ENCODE assay signal across 8 mouse cellular contexts in genomic region chr3:103169771-103170170, GRCm38 (mm10). TPM values are rescaled to one million over a fixed set of nuclear protein-coding genes. Genes with fewer than 3 reads are reported as not detected.
DNase-seq lines count a peak whose midpoint lies in the region; ATAC-seq lines count a peak whose summit lies in the region.

No protein-coding gene starts in this region.

- H3K4me2 ChIP-seq in kidney, embryonic 16.5 days (replicated peaks; ENCODE audit: low read depth, low read length) = no peak overlapping the region
- H3K4me2 ChIP-seq in neural tube, embryonic 15.5 days = no peak overlapping the region

- peaks cover 11% of the 10 kb centered on the region for H3K4me1 ChIP-seq in kidney, embryonic 16.5 days (ENCODE audit: insufficient read depth, low read length)
- peaks cover 25% of the 10 kb centered on the region for H3K4me1 ChIP-seq in neural tube, embryonic 15.5 days

- peak; percentile 42 for DNase-seq in kidney, adult 11 months
- peak; percentile 26 to 60 for DNase-seq in adrenal gland, postnatal 4 days (ENCODE audit: low spot score in 2 of 2)
- DNase-seq in left cerebral cortex, postnatal 14 days (ENCODE audit: low spot score in 2 of 2) = peak; percentile 77 to 88
- peak; percentile 41 to 56 for DNase-seq in thymus, adult 18-20 months

- H3K27ac ChIP-seq in kidney, embryonic 16.5 days (ENCODE audit: low read length) = no peak overlapping the region
- no peak overlapping the region for H3K27ac ChIP-seq in neural tube, embryonic 15.5 days (replicated peaks)

- WGBS in kidney, embryonic 16.5 days = 20% methylated on average over 4 of the region's 4 CpGs
- WGBS in neural tube, embryonic 15.5 days = 13% methylated on average over 4 of the region's 4 CpGs

- ATAC-seq in kidney, embryonic 16.5 days (ENCODE audit: low FRiP score, low TSS enrichment) = no peak
- ATAC-seq in erythroblast, adult 5-6 weeks (replicated peaks; ENCODE audit: low FRiP score, poor library complexity, severe bottlenecking) = 0 out of 2 replicates have a peak, but pooled peaks have one; percentile 29
- peak; percentile 54 to 65 for ATAC-seq in hematopoietic stem cell, adult 5-6 weeks (replicated peaks in 1 of 2; ENCODE audit: insufficient read depth in 1 of 2, low FRiP score in 2 of 2, low TSS enrichment in 1 of 2, low read depth in 1 of 2, poor library complexity in 2 of 2, severe bottlenecking in 2 of 2)
- ATAC-seq in neural tube, embryonic 15.5 days (ENCODE audit: low FRiP score) = 0 out of 2 replicates have a peak, but pooled peaks have one; percentile 12

- no peak overlapping the region for H3K4me3 ChIP-seq in kidney, embryonic 16.5 days (ENCODE audit: low read length)
- H3K4me3 ChIP-seq in neural tube, embryonic 15.5 days (replicated peaks) = no peak overlapping the region

- no peak overlapping the region for H3K9ac ChIP-seq in kidney, embryonic 16.5 days (replicated peaks; ENCODE audit: low read length)
- no peak overlapping the region for H3K9ac ChIP-seq in neural tube, embryonic 15.5 days (replicated peaks)

- H3K9me3 ChIP-seq in kidney, embryonic 16.5 days (ENCODE audit: low read length) = no peaks in the 10 kb centered on the region
- no peaks in the 10 kb centered on the region for H3K9me3 ChIP-seq in neural tube, embryonic 15.5 days (replicated peaks)

- peaks cover 9% of the 10 kb centered on the region; the same call in 1 of the 2 replicates for H3K36me3 ChIP-seq in kidney, embryonic 16.5 days (ENCODE audit: insufficient read depth, low read length)
- H3K36me3 ChIP-seq in neural tube, embryonic 15.5 days = peaks cover 13% of the 10 kb centered on the region

- intact Hi-C loops in left cerebral cortex, postnatal 14 days (cut with DNase I) = loop anchor here (10.0 kb wide), 1 partner anchor 915 kb away; no protein-coding TSS in a partner anchor

- no peaks in the 10 kb centered on the region for H3K27me3 ChIP-seq in kidney, embryonic 16.5 days (ENCODE audit: insufficient read depth, low read length)
- H3K27me3 ChIP-seq in neural tube, embryonic 15.5 days (replicated peaks) = no peaks in the 10 kb centered on the region

RNA-seq across cellular contexts. Expression of gene Bcas2, which starts 1.7 kb away (rescaled TPM):
- 171 and 183 TPM in 2 replicates for polyA plus RNA-seq in kidney, embryonic 16.5 days (2015; fragmentation: Nextera tagmentation; extraction: Ambion mirVana)
- 10 to 100 TPM; 66.8 to 75.5 TPM for total RNA-seq in adrenal gland, postnatal 4 days (2021)
- total RNA-seq in erythroblast, adult 5-6 weeks (2015; ENCODE audit: low replicate concordance) = 26.7 and 42.8 TPM in 2 replicates
- 49.1 and 54.4 TPM in 2 replicates for total RNA-seq in erythroblast, adult 5-6 weeks (2017; ENCODE audit: low replicate concordance)
- 169 and 219 TPM in 2 replicates for total RNA-seq in hematopoietic stem cell, adult 5-6 weeks (2017)
- 10 to 100 TPM; 62.0 to 65.9 TPM for total RNA-seq in left cerebral cortex, postnatal 14 days (2021)
- polyA plus RNA-seq in neural tube, embryonic 15.5 days (2015; fragmentation: Nextera tagmentation; extraction: Ambion mirVana) = 196 and 199 TPM in 2 replicates
